Mouse (Mus musculus): ENCODE measurements at regions not wholly inside any gene's neighbourhood (a gene's known extent, or its start where the extent isn't known, plus 50 kb on each side); places are given as distances from the start of the nearest gene placed in this dataset.

DNA sequence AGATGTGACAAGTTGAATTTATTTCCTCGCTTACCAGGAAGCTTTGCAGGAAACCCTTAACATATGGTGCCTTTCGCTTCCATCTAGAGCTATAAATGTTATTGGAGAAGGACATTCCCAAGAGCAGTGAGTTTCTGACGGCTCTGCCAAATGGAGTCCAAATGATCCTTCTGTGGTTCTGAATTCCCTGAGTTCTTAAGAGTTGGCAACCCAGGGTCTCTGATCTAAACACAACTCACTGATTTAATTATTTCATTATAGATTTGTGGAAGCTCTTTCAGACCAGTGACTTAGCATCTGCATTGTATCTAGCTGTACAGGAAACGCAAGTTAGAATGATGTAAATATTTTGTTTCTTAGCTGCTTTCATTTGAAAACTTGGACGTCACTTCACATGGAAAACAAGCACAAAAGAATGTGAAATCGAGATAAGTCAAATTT is 1059.5 kb downstream of the Adgrl2 start:
- no peaks in the 10 kb centered on the region for H3K4me1 ChIP-seq (ENCODE audit: control insufficient read depth, insufficient read depth, low read length)
- no peak for TF ChIP-seq CTCF (IDR thresholded peaks at IDR 0.05; ENCODE audit: extremely low read depth, insufficient read depth, low read length)
- no peak for TF ChIP-seq POLR2A (IDR thresholded peaks at IDR 0.05; ENCODE audit: extremely low read depth, insufficient read depth, low read length)
- H3K27ac ChIP-seq (ENCODE audit: insufficient read depth, low read length): no peak overlapping the region
- no peak overlapping the region for H3K4me3 ChIP-seq (ENCODE audit: insufficient read depth, low read length)

DNA sequence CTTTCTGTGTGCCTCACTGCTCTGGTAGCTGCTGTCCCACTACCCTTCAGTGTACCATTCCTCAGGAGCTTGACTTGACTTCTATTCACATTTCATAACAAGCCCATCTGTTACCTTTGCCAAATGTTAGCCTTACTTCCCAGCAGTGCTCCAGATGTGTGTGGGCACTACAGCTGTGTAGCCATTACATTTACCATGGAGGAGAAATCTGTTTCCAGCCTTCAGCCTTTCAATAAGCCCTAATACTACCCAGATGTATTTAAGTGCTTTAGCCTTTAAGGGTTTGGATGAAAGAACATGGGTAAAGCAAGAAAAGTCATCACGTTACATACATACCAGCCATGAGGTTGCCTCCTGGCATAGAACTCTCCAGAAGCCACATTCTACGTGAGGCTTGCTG is 1068.0 kb downstream of the Ttll7 start:
- Histone ChIP-seq H3K4me1 (ENCODE audit: control insufficient read depth, insufficient read depth, low read length) (no peaks in the 10 kb centered on the region), H3K27ac (ENCODE audit: insufficient read depth, low read length) (no peak overlapping the region), H3K4me3 (ENCODE audit: insufficient read depth, low read length) (no peak overlapping the region)
- no peak for TF ChIP-seq POLR2A (IDR thresholded peaks at IDR 0.05; ENCODE audit: extremely low read depth, insufficient read depth, low read length)
- TF ChIP-seq CTCF (IDR thresholded peaks at IDR 0.05; ENCODE audit: extremely low read depth, insufficient read depth, low read length): no peak

- H3K4me1 ChIP-seq (ENCODE audit: control insufficient read depth, insufficient read depth, low read length): no peaks in the 10 kb centered on the region
- no peak overlapping the region for H3K4me3 ChIP-seq (ENCODE audit: insufficient read depth, low read length)
- no peak overlapping the region for H3K27ac ChIP-seq (ENCODE audit: insufficient read depth, low read length)
- no peak for TF ChIP-seq CTCF (IDR thresholded peaks at IDR 0.05; ENCODE audit: extremely low read depth, insufficient read depth, low read length)
- no peak for TF ChIP-seq POLR2A (IDR thresholded peaks at IDR 0.05; ENCODE audit: extremely low read depth, insufficient read depth, low read length)
Measured at GRCm38 (mm10) chr3:147919701-147920100, 1067.5 kb downstream of the Ttll7 start.

GRCm38 (mm10) chr3:147919146-147919545 is 1067.0 kb downstream of the Ttll7 start:
- H3K4me1 ChIP-seq (ENCODE audit: control insufficient read depth, insufficient read depth, low read length): no peaks in the 10 kb centered on the region
- H3K27ac ChIP-seq (ENCODE audit: insufficient read depth, low read length): no peak overlapping the region
- TF ChIP-seq CTCF (IDR thresholded peaks at IDR 0.05; ENCODE audit: extremely low read depth, insufficient read depth, low read length) (no peak), POLR2A (IDR thresholded peaks at IDR 0.05; ENCODE audit: extremely low read depth, insufficient read depth, low read length) (no peak)
- no peak overlapping the region for H3K4me3 ChIP-seq (ENCODE audit: insufficient read depth, low read length)

- no peak overlapping the region for H3K4me3 ChIP-seq (ENCODE audit: insufficient read depth, low read length)
- TF ChIP-seq CTCF (IDR thresholded peaks at IDR 0.05; ENCODE audit: extremely low read depth, insufficient read depth, low read length): no peak
- no peak for TF ChIP-seq POLR2A (IDR thresholded peaks at IDR 0.05; ENCODE audit: extremely low read depth, insufficient read depth, low read length)
- no peaks in the 10 kb centered on the region for H3K4me1 ChIP-seq (ENCODE audit: control insufficient read depth, insufficient read depth, low read length)
- no peak overlapping the region for H3K27ac ChIP-seq (ENCODE audit: insufficient read depth, low read length)
Measured at GRCm38 (mm10) chr3:147896751-147897150, 1044.6 kb downstream of the Ttll7 start.

DNA sequence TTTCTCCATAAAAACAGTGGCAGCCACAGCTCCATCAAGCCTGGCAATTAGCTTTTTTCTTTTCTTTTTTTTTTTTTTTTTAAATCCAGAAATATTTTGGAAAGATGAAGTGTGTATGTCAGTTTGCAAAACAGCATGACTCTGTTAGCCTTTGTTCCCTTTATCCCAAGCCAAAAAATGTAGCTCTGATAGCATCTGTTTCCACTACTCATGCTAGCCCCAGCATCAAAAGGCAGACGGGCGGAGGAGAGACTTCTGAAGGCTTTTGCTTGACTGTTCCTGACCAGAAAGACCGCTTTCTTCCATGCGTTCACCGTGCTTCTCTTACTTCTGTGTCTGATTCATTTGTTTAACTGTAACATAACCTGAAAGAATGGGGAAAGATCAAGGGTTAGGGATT is 1039.5 kb downstream of the Ttll7 start:
- Histone ChIP-seq H3K4me3 (ENCODE audit: insufficient read depth, low read length) (no peak overlapping the region), H3K4me1 (ENCODE audit: control insufficient read depth, insufficient read depth, low read length) (no peaks in the 10 kb centered on the region), H3K27ac (ENCODE audit: insufficient read depth, low read length) (no peak overlapping the region)
- TF ChIP-seq POLR2A (IDR thresholded peaks at IDR 0.05; ENCODE audit: extremely low read depth, insufficient read depth, low read length) (no peak), CTCF (IDR thresholded peaks at IDR 0.05; ENCODE audit: extremely low read depth, insufficient read depth, low read length) (no peak)

DNA sequence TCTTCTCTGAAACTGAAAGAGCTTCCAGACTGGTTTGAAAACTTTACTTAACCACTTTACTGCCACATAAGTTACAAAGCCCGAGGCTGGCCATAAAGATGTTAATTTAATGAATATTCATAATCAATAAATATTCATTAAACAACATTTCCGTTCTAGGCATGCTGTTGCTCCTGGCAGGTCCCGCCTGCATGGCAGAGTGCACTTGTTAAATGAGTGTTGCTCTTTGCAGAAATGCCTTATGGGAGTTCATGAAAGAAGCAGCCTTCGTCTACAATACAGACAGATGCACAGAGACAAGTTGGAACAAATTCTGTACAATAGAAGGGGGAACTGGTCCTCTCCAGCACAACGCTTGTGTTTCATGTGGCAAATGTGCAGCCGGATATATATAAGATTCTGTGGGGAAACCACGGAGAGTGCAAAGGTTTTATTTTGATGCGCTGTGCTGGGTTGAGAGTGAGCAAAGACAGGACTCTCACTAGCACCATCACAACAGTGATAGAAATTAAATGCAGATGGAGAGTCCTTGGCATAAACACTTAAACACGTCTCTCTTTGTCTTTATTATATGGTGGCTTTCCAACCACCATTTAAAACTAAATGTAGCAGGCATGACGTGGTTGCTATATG is 1034.2 kb downstream of the Ttll7 start:
- H3K4me3 ChIP-seq (ENCODE audit: insufficient read depth, low read length): no peak overlapping the region
- no peak overlapping the region for H3K27ac ChIP-seq (ENCODE audit: insufficient read depth, low read length)
- TF ChIP-seq CTCF (IDR thresholded peaks at IDR 0.05; ENCODE audit: extremely low read depth, insufficient read depth, low read length): no peak
- no peak for TF ChIP-seq POLR2A (IDR thresholded peaks at IDR 0.05; ENCODE audit: extremely low read depth, insufficient read depth, low read length)
- no peaks in the 10 kb centered on the region for H3K4me1 ChIP-seq (ENCODE audit: control insufficient read depth, insufficient read depth, low read length)

DNA sequence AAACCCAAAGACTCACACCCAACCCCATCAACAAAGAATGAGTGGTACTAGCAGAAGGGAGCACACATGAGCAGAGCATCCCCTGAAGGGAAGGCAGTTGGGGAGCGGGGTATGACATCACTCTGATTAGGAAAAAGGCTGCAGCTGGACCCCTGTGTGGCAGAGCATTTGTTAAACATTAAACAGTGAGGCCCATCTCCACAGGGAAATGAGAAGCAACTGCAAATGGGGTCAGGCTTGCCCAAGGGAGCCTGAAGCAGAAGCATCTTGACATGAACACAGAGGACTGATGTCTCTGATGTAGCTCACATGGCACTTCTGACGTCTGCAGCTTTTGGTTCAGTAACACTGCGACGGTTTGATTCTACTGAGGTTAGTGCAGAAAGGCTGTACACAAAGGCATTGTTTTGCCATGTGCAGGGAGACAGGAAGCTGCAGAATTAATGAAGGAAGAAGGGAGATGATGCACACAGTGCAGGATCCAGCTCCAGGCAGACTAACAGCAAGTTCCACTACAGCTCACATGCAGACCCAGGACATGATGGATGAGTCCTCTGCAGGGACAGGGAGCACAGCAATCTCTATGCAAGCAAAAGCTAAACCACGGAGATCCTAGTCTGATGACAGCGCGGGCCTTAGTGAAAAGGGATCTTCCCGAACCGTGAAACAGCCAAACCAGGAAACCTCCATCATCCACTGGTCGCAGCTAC is 1030.9 kb downstream of the Ttll7 start:
- no peak overlapping the region for H3K4me3 ChIP-seq (ENCODE audit: insufficient read depth, low read length)
- TF ChIP-seq POLR2A (IDR thresholded peaks at IDR 0.05; ENCODE audit: extremely low read depth, insufficient read depth, low read length) (no peak), CTCF (IDR thresholded peaks at IDR 0.05; ENCODE audit: extremely low read depth, insufficient read depth, low read length) (no peak)
- no peaks in the 10 kb centered on the region for H3K4me1 ChIP-seq (ENCODE audit: control insufficient read depth, insufficient read depth, low read length)
- H3K27ac ChIP-seq (ENCODE audit: insufficient read depth, low read length): no peak overlapping the region

- H3K27ac ChIP-seq (ENCODE audit: insufficient read depth, low read length): no peak overlapping the region
- TF ChIP-seq CTCF (IDR thresholded peaks at IDR 0.05; ENCODE audit: extremely low read depth, insufficient read depth, low read length) (no peak), POLR2A (IDR thresholded peaks at IDR 0.05; ENCODE audit: extremely low read depth, insufficient read depth, low read length) (no peak)
- no peak overlapping the region for H3K4me3 ChIP-seq (ENCODE audit: insufficient read depth, low read length)
- H3K4me1 ChIP-seq (ENCODE audit: control insufficient read depth, insufficient read depth, low read length): no peaks in the 10 kb centered on the region
Measured at GRCm38 (mm10) chr3:147878690-147879089, 1026.5 kb downstream of the Ttll7 start.

- no peaks in the 10 kb centered on the region for H3K4me1 ChIP-seq (ENCODE audit: control insufficient read depth, insufficient read depth, low read length)
- no peak overlapping the region for H3K27ac ChIP-seq (ENCODE audit: insufficient read depth, low read length)
- TF ChIP-seq POLR2A (IDR thresholded peaks at IDR 0.05; ENCODE audit: extremely low read depth, insufficient read depth, low read length) (no peak), CTCF (IDR thresholded peaks at IDR 0.05; ENCODE audit: extremely low read depth, insufficient read depth, low read length) (no peak)
- H3K4me3 ChIP-seq (ENCODE audit: insufficient read depth, low read length): no peak overlapping the region
Measured at GRCm38 (mm10) chr3:147868281-147868680, 1016.1 kb downstream of the Ttll7 start.
